Mouse (Mus musculus) bone marrow, adult 2 months (tissue): Measurements from ENCODE around the gene Zhx3. TPM values are rescaled to one million over a fixed set of nuclear protein-coding genes. Genes with fewer than 3 reads are reported as not detected.

Experiments
- H3K27ac ChIP-seq: fragments of 200-500 bp; 2 replicates; pipeline ENCODE4 v1.5.1; 2012; ENCODE audit warnings: low read depth, mild to moderate bottlenecking, control low read depth, inconsistent platforms, low read length; ENCODE audit not compliant: control insufficient read depth, poor library complexity, insufficient read depth
- H3K4me1 ChIP-seq: fragments of 200-500 bp; 2 replicates; pipeline ENCODE4 v1.6.1; 2011; ENCODE audit warnings: low read length; ENCODE audit not compliant: control insufficient read depth, insufficient read depth
- H3K4me3 ChIP-seq: fragments of 200-500 bp; replicated peaks from 2 replicates; pipeline ENCODE3; 2011; ENCODE audit warnings: mild to moderate bottlenecking, low read depth, low read length, control low read depth; ENCODE audit not compliant: control insufficient read depth
- CTCF ChIP-seq: fragments of 200-500 bp; IDR thresholded peaks from 2 replicates; pipeline ENCODE4 v1.5.1; 2011; ENCODE audit warnings: low read length, control low read depth; ENCODE audit not compliant: control insufficient read depth, insufficient read depth
- POLR2A ChIP-seq: fragments of 200-500 bp; IDR thresholded peaks from 2 replicates; pipeline ENCODE4 v1.6.1; 2011; ENCODE audit warnings: low read depth, mild to moderate bottlenecking, control low read depth, low read length, borderline replicate concordance; ENCODE audit not compliant: control insufficient read depth
- WGBS: fragments of 180-500 bp; shearing (Covaris S2); methylation state at CpG from one replicate; pipeline ENCODE4 v1.1.7; 2018; 5-methylcytosine and 5-hydroxymethylcytosine counted together
- polyA plus RNA-seq: library from polyadenylated mRNA; stranded (reverse); fragments of >200 nt; gene quantifications from 2 replicates; pipeline ENCODE4 v1.2.4, GENCODE M21; 2011; ENCODE audit warnings: low replicate concordance; ENCODE audit not compliant: missing spikeins, insufficient read depth, insufficient read length

Gene Zhx3
- polyA plus RNA-seq, 1 experiment = 3.5 TPM

DNA sequence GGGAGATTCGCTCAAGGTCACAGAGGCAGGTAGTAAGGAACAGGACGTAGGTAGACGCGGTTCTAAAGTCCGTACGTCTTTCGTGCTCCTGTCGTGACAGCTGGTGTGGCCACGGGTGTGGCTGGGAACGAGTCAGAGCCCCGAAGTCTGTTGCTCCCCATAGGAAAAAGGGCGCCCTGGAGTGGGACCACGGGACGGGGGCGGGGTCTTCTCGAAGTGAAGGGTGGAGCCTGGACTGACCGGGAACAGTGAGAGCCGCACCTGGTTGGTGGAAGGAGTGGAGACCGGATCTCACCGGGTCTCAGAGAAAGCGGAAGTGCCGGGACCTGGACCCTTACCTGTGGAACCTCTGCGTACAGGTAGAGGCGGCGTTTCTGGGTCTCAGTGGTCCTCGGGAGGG lies 15.1 kb upstream of the Zhx3 start:
- TF ChIP-seq CTCF = no peak
- no peak for TF ChIP-seq POLR2A
- 3% methylated on average over 26 of the region's 26 CpGs for WGBS
- Histone ChIP-seq H3K4me3 (no peak overlapping the region), H3K27ac (no peak overlapping the region), H3K4me1 (no peaks in the 10 kb centered on the region)

DNA sequence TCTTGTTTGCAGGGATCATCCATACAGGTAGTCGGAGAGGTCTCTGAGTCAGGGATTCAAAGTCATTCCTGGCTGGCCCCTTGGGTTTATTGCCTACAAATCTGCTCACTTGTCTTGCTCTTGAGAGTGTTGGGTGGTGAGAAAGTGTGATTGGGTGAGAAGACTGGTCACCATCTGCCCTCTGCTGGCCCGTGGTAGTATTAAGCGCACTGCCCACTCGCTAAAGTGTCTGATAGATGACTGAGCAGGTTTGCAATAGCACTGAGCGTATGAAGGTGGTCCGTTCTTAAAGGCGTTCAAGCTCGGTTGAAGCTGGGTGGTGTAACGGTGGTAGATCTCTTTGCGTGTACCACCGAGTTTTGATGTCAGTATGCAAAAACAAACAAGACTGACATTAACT lies 14.5 kb upstream of the Zhx3 start:
- H3K4me3 ChIP-seq = no peak overlapping the region

GRCm38 (mm10) chr2:160886221-160886620 lies 13.4 kb upstream of the Zhx3 start:
- H3K27ac ChIP-seq = no peak overlapping the region
- 77% methylated on average over 3 of the region's 3 CpGs for WGBS
- no peak for TF ChIP-seq POLR2A
- TF ChIP-seq CTCF = no peak
- no peak overlapping the region for H3K4me3 ChIP-seq
- no peaks in the 10 kb centered on the region for H3K4me1 ChIP-seq

More for the DNA sequence above, 14.5 kb upstream of the Zhx3 start:
- TF ChIP-seq POLR2A (no peak), CTCF (peak; percentile 86)
- Histone ChIP-seq H3K27ac (no peak overlapping the region), H3K4me1 (no peaks in the 10 kb centered on the region)
- WGBS = 4% methylated on average over 11 of the region's 11 CpGs

GRCm38 (mm10) chr2:160884830-160885229 lies 12.0 kb upstream of the Zhx3 start:
- Histone ChIP-seq H3K4me1 (no peaks in the 10 kb centered on the region), H3K4me3 (no peak overlapping the region), H3K27ac (no peak overlapping the region)
- WGBS = 30% methylated on average over 2 of the region's 2 CpGs
- TF ChIP-seq CTCF (peak; percentile 68), POLR2A (no peak)

DNA sequence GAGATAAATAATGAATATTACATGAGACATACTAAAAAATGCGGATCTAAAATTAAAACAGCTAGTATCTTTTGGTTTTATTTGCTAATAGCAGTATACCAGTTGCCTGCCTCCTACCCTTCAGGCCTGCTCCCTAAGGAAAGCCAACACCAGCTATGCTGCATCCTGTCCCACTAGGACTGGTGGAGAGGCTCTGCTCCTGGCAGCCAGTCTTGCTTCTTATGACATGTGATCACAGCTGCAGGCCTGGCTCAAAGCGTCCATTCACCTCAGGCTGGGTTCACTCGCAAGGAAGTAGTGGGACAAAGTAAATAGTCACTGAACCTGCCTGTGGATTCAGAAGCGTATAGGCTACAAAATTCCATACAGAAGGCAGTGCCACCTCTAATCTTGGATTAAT lies 11.1 kb upstream of the Zhx3 start:
- TF ChIP-seq POLR2A (no peak), CTCF (no peak)
- no peaks in the 10 kb centered on the region for H3K4me1 ChIP-seq
- H3K4me3 ChIP-seq = no peak overlapping the region
- WGBS = 86% methylated on average over 4 of the region's 4 CpGs
- no peak overlapping the region for H3K27ac ChIP-seq

GRCm38 (mm10) chr2:160882436-160882835 lies 9.6 kb upstream of the Zhx3 start:
- TF ChIP-seq POLR2A (no peak), CTCF (no peak)
- no peaks in the 10 kb centered on the region for H3K4me1 ChIP-seq
- WGBS = 74% methylated on average over 5 of the region's 5 CpGs

GRCm38 (mm10) chr2:160881462-160882101 lies 8.8 kb upstream of the Zhx3 start:
- no peak for TF ChIP-seq CTCF
- no peak for TF ChIP-seq POLR2A
- no peak overlapping the region for H3K27ac ChIP-seq
- no peak overlapping the region for H3K4me3 ChIP-seq
- WGBS = 40% methylated on average over 6 of the region's 6 CpGs
- H3K4me1 ChIP-seq = no peaks in the 10 kb centered on the region

More at GRCm38 (mm10) chr2:160882436-160882835, 9.6 kb upstream of the Zhx3 start:
- Histone ChIP-seq H3K4me3 (no peak overlapping the region), H3K27ac (no peak overlapping the region)

DNA sequence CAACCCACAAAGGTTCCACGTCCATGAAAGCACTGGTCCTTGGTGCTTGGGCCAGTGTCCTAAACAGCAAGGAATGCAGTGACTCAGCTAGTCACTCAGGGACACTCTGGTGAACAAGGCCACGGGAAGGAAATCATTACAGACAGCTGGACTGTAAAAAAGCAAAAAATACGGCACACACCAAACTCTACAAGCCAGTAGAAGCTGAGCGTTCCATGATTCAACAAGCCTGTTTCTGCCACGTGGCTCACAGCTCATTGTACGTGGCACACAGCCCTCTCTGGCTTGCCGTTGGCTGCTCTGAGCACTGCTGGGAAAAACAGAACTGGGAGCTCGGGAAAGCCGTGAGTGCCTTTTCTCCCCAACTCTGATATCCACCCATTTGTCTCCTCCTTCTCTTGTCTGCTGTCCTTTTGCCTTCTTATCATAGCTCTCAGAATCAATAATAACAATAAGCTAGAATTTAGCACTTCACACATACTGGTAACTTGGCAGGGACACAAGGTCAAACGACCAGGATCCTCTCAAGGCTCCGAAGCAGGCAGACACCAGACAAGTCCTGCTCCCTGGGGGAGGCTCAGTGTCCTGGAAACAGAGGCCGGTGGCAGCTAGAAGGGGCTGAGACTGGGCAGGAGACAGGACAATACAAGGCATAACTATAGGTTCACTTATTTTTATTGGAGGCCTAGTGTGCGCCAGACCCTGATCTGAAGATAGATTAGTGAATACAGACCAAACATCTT lies 7.8 kb upstream of the Zhx3 start, which contains the start of gene Lpin3:
Gene Lpin3, plus strand, starts transcription at position 218 of the 743 bp plus-strand sequence.
- H3K4me1 ChIP-seq = no peaks in the 10 kb centered on the region
- no peak within 1 kb of the TSS for H3K27ac ChIP-seq
- TF ChIP-seq POLR2A (no peak), CTCF (no peak)
- H3K4me3 ChIP-seq = no peak within 1 kb of the TSS
- WGBS = 70% methylated on average over 13 of the region's 13 CpGs
